Mouse (Mus musculus) myocyte (in vitro differentiated cells): ENCODE results near the gene Arhgap19.

Source experiments
- CEBPB ChIP-seq: IDR thresholded peaks from 2 replicates; pipeline ENCODE4 v1.6.1; 2011; ENCODE audit warnings: mild to moderate bottlenecking, moderate library complexity; ENCODE audit not compliant: poor library complexity, insufficient read depth, severe bottlenecking
- E2F4 ChIP-seq: IDR thresholded peaks from one replicate; pipeline ENCODE4 v1.6.1; 2011; ENCODE audit warnings: mild to moderate bottlenecking, control low read depth, moderate library complexity; ENCODE audit not compliant: insufficient read depth
- MYOD1 ChIP-seq, 3 experiments: IDR thresholded peaks; one replicate each; pipeline ENCODE4 v1.6.1; 2011; ENCODE audit warnings: control low read depth in 2 of 3, low read depth in 2 of 3, mild to moderate bottlenecking in 2 of 3, moderate library complexity in 1 of 3; ENCODE audit not compliant: insufficient read length in 2 of 3, control insufficient read depth in 1 of 3
- MYOG ChIP-seq, 3 experiments: IDR thresholded peaks; one replicate each; pipeline ENCODE4 v1.6.1; 2011; ENCODE audit warnings: control low read depth in 2 of 3, low read depth in 2 of 3, mild to moderate bottlenecking in 2 of 3; ENCODE audit not compliant: insufficient read length in 2 of 3, control insufficient read depth in 1 of 3, insufficient read depth in 1 of 3
- POLR2A ChIP-seq: IDR thresholded peaks from one replicate; pipeline ENCODE4 v1.6.1; 2011; ENCODE audit warnings: low read depth, mild to moderate bottlenecking, control low read depth, moderate library complexity; ENCODE audit not compliant: insufficient read length
- POLR2AphosphoS2 ChIP-seq: IDR thresholded peaks from one replicate; pipeline ENCODE4 v1.6.1; 2011; ENCODE audit warnings: low read depth, control low read depth; ENCODE audit not compliant: insufficient read length
- SRF ChIP-seq: IDR thresholded peaks from one replicate; pipeline ENCODE4 v1.6.1; 2011; ENCODE audit warnings: low read depth; ENCODE audit not compliant: control insufficient read depth, insufficient read length
- USF1 ChIP-seq: IDR thresholded peaks from one replicate; pipeline ENCODE4 v1.6.1; 2011; ENCODE audit warnings: low read depth, mild to moderate bottlenecking, control low read depth, moderate library complexity

DNA sequence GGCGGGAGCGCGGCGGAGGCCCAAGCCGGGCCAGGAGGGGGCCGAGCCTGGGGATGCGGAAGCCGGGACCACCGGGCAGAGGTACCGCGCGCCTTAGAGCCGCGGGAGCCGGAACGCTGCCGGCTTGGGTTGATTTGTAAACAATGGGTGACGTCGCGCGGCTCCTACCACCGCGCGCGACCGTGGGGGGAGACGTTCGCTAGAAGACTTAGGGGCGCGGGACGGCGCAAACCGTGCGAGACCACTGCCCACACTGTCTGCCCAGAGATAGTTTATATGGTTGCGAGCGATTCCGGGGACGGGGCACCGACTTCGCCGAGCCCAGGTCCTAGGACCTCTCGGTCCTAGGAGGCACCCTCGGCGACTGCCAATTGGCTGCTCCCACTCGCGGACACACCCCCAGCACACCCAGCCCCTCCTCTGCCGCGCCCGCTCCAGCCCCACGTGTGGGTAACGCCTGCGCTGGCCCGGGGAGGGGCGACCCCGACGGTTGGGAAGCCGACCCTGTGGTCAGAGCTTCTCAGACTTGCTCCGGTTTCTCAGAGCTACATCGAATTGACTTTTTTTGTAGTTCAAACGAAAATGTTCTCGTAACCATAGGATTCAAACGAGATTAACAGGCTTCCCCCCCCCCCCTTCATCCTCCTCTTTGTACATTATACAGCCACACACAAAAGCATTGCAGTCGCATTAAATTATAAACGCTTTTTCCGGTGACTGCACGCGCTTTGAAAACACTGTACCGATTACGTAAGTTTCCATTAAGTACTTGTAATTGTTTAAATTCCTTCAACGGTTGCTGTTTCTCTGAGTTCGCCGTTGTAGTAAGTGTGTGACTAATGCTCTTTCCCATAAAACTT, 46.4 kb upstream of the Arhgap19 start, which contains the start of gene Frat2:
- TF ChIP-seq MYOD1 (IDR thresholded peaks at IDR 0.05; ENCODE audit: control insufficient read depth in 1 of 3, insufficient read length in 2 of 3, low read depth in 2 of 3): no peak
- peak; percentile 55 for TF ChIP-seq POLR2A
- no peak for TF ChIP-seq E2F4
- TF ChIP-seq SRF: no peak
- no peak for TF ChIP-seq POLR2AphosphoS2
- no peak for TF ChIP-seq USF1
- TF ChIP-seq CEBPB: peak; percentile 52
- TF ChIP-seq MYOG (IDR thresholded peaks at IDR 0.05; ENCODE audit: control insufficient read depth in 1 of 3, insufficient read depth in 1 of 3, insufficient read length in 2 of 3, low read depth in 2 of 3): peak in 1 of 3 experiments; percentile 39
